Mouse (Mus musculus) midbrain, embryonic 11.5 days (tissue): ENCODE results near the gene Zfp759. TPM values are rescaled to one million over a fixed set of nuclear protein-coding genes. Genes with fewer than 3 reads are reported as not detected.
"Not testable (repeated sequence)": the region's sequence is repeated elsewhere in the genome, so short reads cannot be mapped to it uniquely, and the experiment has no call there.

Source experiments
- ATAC-seq: fragments of 200-750 bp; cut with Nextera tagmentation; 2 replicates; pipeline ENCODE4 v1.8.0; 2017; ENCODE audit warnings: moderate TSS enrichment, moderate library complexity; ENCODE audit not compliant: low FRiP score
- DNase-seq: peaks from one replicate; pipeline ENCODE4 v3.0.0; 2015; ENCODE audit warnings: low spot score; ENCODE audit errors: missing footprints
- H3K27ac ChIP-seq: fragments of 300-500 bp; sonication (generic); 2 replicates; pipeline ENCODE4 v1.5.1; 2014; ENCODE audit warnings: low read depth, low read length
- H3K27me3 ChIP-seq: fragments of 300-500 bp; sonication (generic); 2 replicates; pipeline ENCODE4 v1.6.1; 2014; ENCODE audit warnings: mild to moderate bottlenecking, low read length, moderate library complexity, mixed read lengths; ENCODE audit not compliant: control insufficient read depth, insufficient read depth
- H3K36me3 ChIP-seq: fragments of 300-500 bp; sonication (generic); 2 replicates; pipeline ENCODE4 v1.6.1; 2014; ENCODE audit warnings: mild to moderate bottlenecking, low read length, moderate library complexity, mixed read lengths; ENCODE audit not compliant: control insufficient read depth, insufficient read depth
- H3K4me1 ChIP-seq: fragments of 300-500 bp; sonication (generic); 2 replicates; pipeline ENCODE4 v1.6.1; 2014; ENCODE audit warnings: low read length; ENCODE audit not compliant: control insufficient read depth, insufficient read depth
- H3K4me2 ChIP-seq: fragments of 300-500 bp; sonication (generic); 2 replicates; pipeline ENCODE4 v1.6.1; 2014; ENCODE audit warnings: mild to moderate bottlenecking, moderate library complexity
- H3K4me3 ChIP-seq: fragments of 300-500 bp; sonication (generic); 2 replicates; pipeline ENCODE4 v1.5.1; 2014; ENCODE audit warnings: low read depth, low read length
- H3K9ac ChIP-seq: fragments of 300-500 bp; sonication (generic); 2 replicates; pipeline ENCODE4 v1.6.1; 2014; ENCODE audit warnings: low read length
- H3K9me3 ChIP-seq: fragments of 300-500 bp; sonication (generic); 2 replicates; pipeline ENCODE4 v1.6.1; 2016; ENCODE audit warnings: low read length; ENCODE audit not compliant: control insufficient read depth
- WGBS: fragments of 180-500 bp; shearing (Covaris S2); extraction: QIAGEN DNeasy Blood & Tissue Kit; methylation state at CpG from one replicate; pipeline ENCODE4 v1.1.7; 2014; 5-methylcytosine and 5-hydroxymethylcytosine counted together
- polyA plus RNA-seq: library from polyadenylated mRNA; unstranded; fragments of >200 nt; fragmentation: Nextera tagmentation; extraction: Ambion mirVana; gene quantifications from 2 replicates; pipeline ENCODE4 v1.2.1, GENCODE M21; 2014

The Zfp759 gene
- polyA plus RNA-seq: 2.2 and 2.6 TPM in 2 replicates

DNA sequence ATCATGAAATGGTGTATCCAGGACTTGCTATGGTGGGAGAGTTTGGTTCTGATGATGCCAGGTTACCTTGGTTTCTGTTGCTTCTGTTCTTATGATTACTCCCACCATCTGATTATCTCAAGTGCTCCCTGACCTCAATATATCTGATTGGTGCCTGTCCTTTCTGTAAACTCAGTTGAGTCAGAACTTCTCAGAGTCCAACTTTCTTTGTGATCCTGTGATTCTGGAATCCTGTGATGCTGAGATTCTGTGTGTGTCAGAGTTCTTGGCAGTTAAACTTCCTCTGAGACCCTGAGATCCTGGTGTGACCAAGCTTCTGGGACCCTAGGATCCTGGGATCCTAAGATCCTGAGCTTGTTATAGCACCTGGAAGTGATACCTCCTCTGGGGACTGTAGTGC lies at the start of gene Zfp759:
Gene Zfp759, plus strand, starts transcription at position 301 of the 400 bp plus-strand sequence.
- H3K4me2 ChIP-seq, H3K27me3 ChIP-seq, H3K27ac ChIP-seq, ATAC-seq, H3K9ac ChIP-seq, H3K36me3 ChIP-seq, H3K4me1 ChIP-seq, H3K4me3 ChIP-seq, H3K9me3 ChIP-seq, DNase-seq: not testable (repeated sequence)

DNA sequence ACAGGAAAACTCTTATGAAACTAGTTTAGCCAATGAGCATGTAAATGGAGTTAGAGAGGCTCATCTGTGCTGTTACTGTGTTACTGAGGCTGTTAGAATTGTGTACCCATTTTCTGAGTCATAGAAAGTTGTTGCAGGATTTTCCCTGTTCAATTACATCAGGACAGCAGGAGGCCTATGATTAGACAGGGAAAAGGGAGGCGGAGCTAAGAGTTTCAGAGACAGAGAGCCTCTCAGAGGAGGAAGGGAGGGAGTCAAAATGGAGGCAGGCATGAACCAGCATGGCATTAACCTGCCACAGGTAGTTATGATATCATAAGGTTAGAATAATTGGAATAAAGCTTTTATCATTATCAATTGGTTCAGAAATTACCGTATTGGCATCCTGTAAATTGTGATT lies 48.7 kb upstream of the Zfp759 start:
- H3K9me3 ChIP-seq: peaks cover 31% of the 10 kb centered on the region
- no peak for DNase-seq
- H3K4me2 ChIP-seq: no peak overlapping the region
- no peaks in the 10 kb centered on the region for H3K4me1 ChIP-seq
- H3K36me3 ChIP-seq: peaks cover 45% of the 10 kb centered on the region
- no peak overlapping the region for H3K9ac ChIP-seq
- no peak overlapping the region for H3K4me3 ChIP-seq
- H3K27me3 ChIP-seq: no peaks in the 10 kb centered on the region
- WGBS: 90% methylated on average over 2 of the region's 2 CpGs
- no peak for ATAC-seq
- H3K27ac ChIP-seq: no peak overlapping the region

DNA sequence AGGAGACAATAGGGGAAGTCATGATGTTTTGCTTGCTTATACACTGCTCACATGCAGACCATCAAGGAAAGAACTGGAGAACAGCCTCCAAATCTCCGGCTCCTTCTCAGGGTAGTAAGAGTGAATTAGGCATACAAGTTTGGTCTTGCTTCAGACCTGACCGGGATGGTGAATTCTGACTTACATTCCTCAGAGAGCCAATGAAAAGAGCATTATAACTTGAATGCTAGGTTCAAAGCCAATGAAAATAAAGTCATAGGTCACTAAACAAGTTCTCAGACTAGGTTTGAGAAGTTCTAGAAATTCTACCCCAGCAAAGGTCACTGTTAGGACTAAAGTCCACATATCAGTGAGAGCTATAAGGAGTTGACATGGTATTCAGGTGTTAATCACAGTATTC lies 44.2 kb upstream of the Zfp759 start:
- DNase-seq (no peak), ATAC-seq (no peak)
- no peaks in the 10 kb centered on the region for H3K27me3 ChIP-seq
- H3K27ac ChIP-seq: no peak overlapping the region
- WGBS: 97% methylated on average over 2 of the region's 2 CpGs
- H3K4me3 ChIP-seq: no peak overlapping the region
- peaks cover 17% of the 10 kb centered on the region; the same call in 1 of the 2 replicates for H3K9me3 ChIP-seq
- H3K4me2 ChIP-seq: no peak overlapping the region
- peaks cover 27% of the 10 kb centered on the region for H3K36me3 ChIP-seq
- no peaks in the 10 kb centered on the region for H3K4me1 ChIP-seq
- H3K9ac ChIP-seq: no peak overlapping the region

DNA sequence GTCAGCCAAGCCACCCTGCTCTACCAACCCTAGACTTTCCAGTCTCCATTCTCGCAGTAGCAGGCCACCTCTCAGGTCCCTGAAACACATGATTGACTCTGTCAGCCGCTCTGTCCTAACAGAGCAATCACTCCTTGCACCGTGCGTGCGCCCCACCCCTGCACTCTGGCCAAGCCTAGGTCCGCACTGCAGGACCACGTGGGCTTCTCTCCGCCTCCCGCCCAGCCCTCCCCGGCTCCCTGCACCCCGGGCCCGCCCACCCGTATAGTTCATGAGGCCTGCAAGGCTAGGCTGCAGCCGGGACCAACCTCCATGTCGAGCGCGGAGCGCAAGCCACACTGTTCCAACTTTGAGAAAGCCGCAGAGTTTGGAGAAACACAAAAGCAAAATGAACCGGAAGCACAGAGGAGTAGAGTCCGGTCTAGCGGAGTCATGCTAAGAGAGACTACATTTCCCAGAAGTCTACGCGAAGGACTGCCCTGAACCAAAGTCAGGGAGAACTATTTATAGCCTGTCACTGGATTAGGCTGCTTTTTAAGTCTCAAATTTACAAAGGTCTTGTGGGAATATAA lies 40.2 kb upstream of the Zfp759 start:
- H3K4me3 ChIP-seq: peak overlapping the region; percentile 65
- DNase-seq (peak; percentile 96), ATAC-seq (peak; percentile 99)
- peak overlapping the region; percentile 60 for H3K4me2 ChIP-seq
- under 1% methylated on average over 24 of the region's 24 CpGs for WGBS
- no peaks in the 10 kb centered on the region; the same call in 1 of the 2 replicates for H3K9me3 ChIP-seq
- no peaks in the 10 kb centered on the region for H3K4me1 ChIP-seq
- H3K27ac ChIP-seq: peak overlapping the region; percentile 61; the same call in 1 of the 2 replicates
- H3K27me3 ChIP-seq: no peaks in the 10 kb centered on the region
- peak overlapping the region; percentile 71 for H3K9ac ChIP-seq
- H3K36me3 ChIP-seq: peaks cover 8% of the 10 kb centered on the region; the same call in 1 of the 2 replicates

DNA sequence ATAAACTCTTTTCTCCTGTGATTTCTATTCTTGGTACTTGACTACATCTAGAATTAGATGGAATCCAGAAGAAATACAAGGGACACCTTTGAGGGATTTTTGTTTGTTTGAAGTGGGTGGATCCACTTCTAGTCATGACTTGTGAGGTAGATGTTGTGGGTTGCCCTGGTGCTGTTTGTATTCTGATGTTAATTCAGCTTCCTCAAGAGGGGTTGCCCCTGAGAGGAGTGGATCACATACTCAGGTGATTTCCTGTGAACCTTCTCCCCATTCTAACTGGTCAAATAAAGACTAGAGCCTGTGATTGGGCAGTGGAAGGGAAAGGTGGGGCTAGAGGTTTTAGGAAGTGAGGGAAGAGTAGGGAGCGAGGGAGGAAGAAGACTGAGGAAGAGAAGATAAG lies 39.5 kb upstream of the Zfp759 start:
- Histone ChIP-seq H3K9me3 (no peaks in the 10 kb centered on the region), H3K4me3 (no peak overlapping the region), H3K27me3 (no peaks in the 10 kb centered on the region), H3K4me1 (no peaks in the 10 kb centered on the region), H3K4me2 (peak overlapping the region; percentile 60; the same call in 1 of the 2 replicates), H3K27ac (no peak overlapping the region), H3K36me3 (peaks cover 8% of the 10 kb centered on the region; the same call in 1 of the 2 replicates), H3K9ac (no peak overlapping the region)
- DNase-seq (no peak), ATAC-seq (no peak)
- WGBS: 71% methylated on average over 1 of the region's 1 CpGs

DNA sequence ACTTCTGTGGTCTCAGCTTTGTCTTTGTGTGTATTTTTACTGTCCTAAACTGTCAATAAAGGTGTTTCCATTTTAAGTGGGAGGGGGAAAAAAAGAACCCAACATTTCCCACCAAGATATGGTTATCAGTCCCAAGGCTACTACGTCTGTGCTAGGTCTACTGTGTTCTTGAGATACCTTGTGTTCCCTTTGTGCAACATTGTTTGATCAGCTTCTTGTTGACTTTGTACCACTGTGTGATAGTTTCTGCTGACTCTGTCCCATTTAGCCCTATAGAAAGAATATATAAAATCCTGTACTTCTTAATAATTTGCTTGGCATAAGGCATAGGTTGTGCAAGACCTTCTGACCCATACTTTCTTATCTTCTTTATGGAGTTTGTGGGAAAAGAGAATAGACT lies 31.3 kb upstream of the Zfp759 start:
- H3K9me3 ChIP-seq: no peaks in the 10 kb centered on the region
- ATAC-seq (no peak), DNase-seq (no peak)
- H3K9ac ChIP-seq: no peak overlapping the region
- no peak overlapping the region for H3K4me3 ChIP-seq
- H3K4me1 ChIP-seq: no peaks in the 10 kb centered on the region
- 86% methylated on average over 1 of the region's 1 CpGs for WGBS
- H3K27ac ChIP-seq: no peak overlapping the region
- H3K4me2 ChIP-seq: no peak overlapping the region
- H3K36me3 ChIP-seq: no peaks in the 10 kb centered on the region
- H3K27me3 ChIP-seq: no peaks in the 10 kb centered on the region

DNA sequence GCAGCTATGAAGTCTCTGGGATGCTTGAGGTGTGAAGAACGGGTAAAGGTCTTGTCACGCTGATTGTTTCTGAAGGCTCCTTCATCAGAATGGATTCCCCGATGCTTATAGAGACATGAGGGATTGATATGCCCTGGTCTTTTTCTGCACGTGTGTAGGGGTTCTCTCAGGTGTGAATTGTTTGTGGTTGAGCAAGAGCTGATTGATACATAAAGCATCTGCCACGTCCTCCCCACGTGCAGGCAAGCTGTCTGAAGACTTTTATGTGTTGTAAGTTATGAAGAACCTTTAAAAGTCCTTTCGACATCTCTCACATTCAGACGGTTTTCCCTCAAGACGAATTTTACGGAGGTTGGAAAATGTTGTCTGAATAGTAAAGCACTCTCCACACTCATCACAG lies 23.6 kb upstream of the Zfp759 start, which contains the start of gene Zfp708:
Gene Zfp708, minus strand, starts transcription at position 101 of the 400 bp plus-strand sequence.
- WGBS: 91% methylated on average over 10 of the region's 10 CpGs
- Histone ChIP-seq H3K4me1 (no peaks in the 10 kb centered on the region), H3K4me2 (no peak within 1 kb of the TSS), H3K27me3 (no peaks in the 10 kb centered on the region), H3K36me3 (no peaks in the 10 kb centered on the region), H3K27ac (no peak within 1 kb of the TSS), H3K4me3 (no peak within 1 kb of the TSS), H3K9me3 (no peaks in the 10 kb centered on the region), H3K9ac (no peak within 1 kb of the TSS)
- DNase-seq (no peak), ATAC-seq (no peak)

DNA sequence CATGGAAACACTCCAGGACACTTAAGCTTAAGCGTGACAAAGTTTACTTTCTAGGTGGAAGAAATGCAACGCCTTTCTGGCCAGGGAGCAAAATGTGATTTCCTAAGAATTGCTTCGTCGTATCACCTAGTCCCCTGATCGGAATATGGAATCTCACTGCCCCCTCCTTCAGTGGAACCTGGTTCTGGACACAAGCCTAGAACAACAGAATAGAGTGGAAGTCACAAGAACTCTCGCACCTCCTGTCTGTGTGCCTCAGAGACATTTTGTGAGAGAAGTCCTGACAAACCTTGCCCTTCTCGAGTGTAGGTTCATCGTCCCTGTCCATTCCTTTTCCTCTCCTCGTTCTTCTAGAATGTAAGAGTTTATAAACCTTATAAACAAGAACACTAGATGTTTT lies 13.8 kb upstream of the Zfp759 start:
- Histone ChIP-seq H3K27me3 (no peaks in the 10 kb centered on the region), H3K4me3 (peak overlapping the region; percentile 58)
- 72% methylated on average over 9 of the region's 9 CpGs for WGBS

DNA sequence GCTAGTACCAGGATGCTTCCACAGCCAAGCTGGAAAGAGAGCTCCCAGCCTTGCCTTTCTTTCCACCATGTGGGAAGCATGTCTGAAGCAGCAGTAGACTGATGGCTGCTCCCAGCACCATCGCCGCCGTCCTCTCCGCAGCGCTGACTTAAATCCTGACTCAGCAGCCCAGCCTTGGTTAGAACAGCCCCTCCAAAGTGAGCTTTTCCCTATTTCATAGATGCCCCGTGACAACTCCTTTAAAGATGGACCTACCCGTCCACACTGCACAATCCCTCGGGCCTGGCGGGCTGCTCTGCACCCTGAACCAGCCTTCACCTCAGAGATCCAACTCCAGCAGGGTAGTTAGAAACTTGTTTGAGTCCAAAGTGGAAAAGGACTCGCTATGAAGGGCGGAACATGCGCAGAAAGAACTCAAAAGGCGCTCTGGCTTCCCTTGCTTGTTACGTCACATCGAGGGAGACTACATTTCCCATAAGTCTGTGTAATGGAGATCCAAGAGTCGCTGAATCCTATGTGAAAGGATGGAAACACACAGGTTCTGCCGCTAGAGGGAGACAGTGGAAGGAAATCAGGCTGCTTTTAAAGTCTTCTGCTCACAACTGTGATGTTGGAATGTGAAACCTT lies 13.2 kb upstream of the Zfp759 start, which contains the start of gene Gm28557:
Gene Gm28557, minus strand, starts transcription at position 411 of the 627 bp plus-strand sequence.
- H3K27me3 ChIP-seq: no peaks in the 10 kb centered on the region
- peak; percentile 98 for DNase-seq
- ATAC-seq: peak; percentile 99
- H3K27ac ChIP-seq: peak within 1 kb of the TSS; percentile 35; the same call in 1 of the 2 replicates
- peak within 1 kb of the TSS; percentile 58 for H3K4me3 ChIP-seq
- no peaks in the 10 kb centered on the region for H3K9me3 ChIP-seq
- H3K4me1 ChIP-seq: peaks cover 5% of the 10 kb centered on the region; the same call in 1 of the 2 replicates
- no peaks in the 10 kb centered on the region for H3K36me3 ChIP-seq
- peak within 1 kb of the TSS; percentile 82 for H3K4me2 ChIP-seq
- H3K9ac ChIP-seq: peak within 1 kb of the TSS; percentile 78
- under 1% methylated on average over 17 of the region's 17 CpGs for WGBS

More for the DNA sequence above, 13.8 kb upstream of the Zfp759 start:
- peak overlapping the region; percentile 82 for H3K4me2 ChIP-seq
- H3K9me3 ChIP-seq: no peaks in the 10 kb centered on the region
- H3K9ac ChIP-seq: peak overlapping the region; percentile 78
- no peak for ATAC-seq
- H3K36me3 ChIP-seq: no peaks in the 10 kb centered on the region
- peaks cover 5% of the 10 kb centered on the region; the same call in 1 of the 2 replicates for H3K4me1 ChIP-seq
- no peak for DNase-seq
- no peak overlapping the region for H3K27ac ChIP-seq
